In the genomic region with DNA sequence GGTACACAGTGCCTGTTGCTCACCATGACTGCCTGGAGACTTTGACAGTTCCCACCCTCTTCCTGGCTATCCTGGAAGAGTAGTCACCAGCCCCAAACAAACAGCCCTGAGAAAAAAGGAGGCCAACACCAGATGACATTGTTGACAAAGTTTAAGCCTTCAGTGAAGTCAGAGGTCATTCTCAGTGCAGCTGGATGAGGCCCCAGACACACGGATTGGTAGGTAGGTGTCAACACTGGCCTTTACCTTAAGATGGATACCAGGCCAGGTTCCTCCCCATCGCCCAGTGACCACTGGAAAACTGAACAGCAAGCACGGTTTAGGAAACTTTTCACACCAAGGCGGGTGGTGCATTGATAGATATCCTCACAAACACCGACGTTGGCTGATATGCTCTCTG, we compare ENCODE assay signal across 8 mouse cellular contexts. TPM values are rescaled to one million over a fixed set of nuclear protein-coding genes. Genes with fewer than 3 reads are reported as not detected.
DNase-seq lines count a peak whose midpoint lies in the region; ATAC-seq and TF ChIP-seq lines count a peak whose summit lies in the region.

No protein-coding gene starts in this region.

- no peak for TF ChIP-seq CTCF in olfactory bulb, adult 2 months (IDR thresholded peaks at IDR 0.05; ENCODE audit: insufficient read depth, low read depth, low read length)

- peak overlapping the region; percentile 95 for H3K27ac ChIP-seq in lung, embryonic 16.5 days (ENCODE audit: low read length)
- no peak overlapping the region for H3K27ac ChIP-seq in limb, embryonic 11.5 days (replicated peaks; ENCODE audit: low read depth, low read length)
- H3K27ac ChIP-seq in olfactory bulb, adult 2 months (ENCODE audit: insufficient read depth, low read depth, low read length): peak overlapping the region; percentile 34; the same call in 1 of the 2 replicates

- no peak for TF ChIP-seq POLR2A in olfactory bulb, adult 2 months (IDR thresholded peaks at IDR 0.05; ENCODE audit: insufficient read depth, low read depth, low read length)

- peak overlapping the region; percentile 73 for H3K9ac ChIP-seq in lung, embryonic 16.5 days (ENCODE audit: low read length)
- no peak overlapping the region for H3K9ac ChIP-seq in limb, embryonic 11.5 days (ENCODE audit: low read length)

- H3K36me3 ChIP-seq in lung, embryonic 16.5 days (ENCODE audit: control insufficient read depth, insufficient read depth, low read length): no peaks in the 10 kb centered on the region
- peaks cover under 1% of the 10 kb centered on the region; the same call in 1 of the 2 replicates for H3K36me3 ChIP-seq in erythroblast, embryonic 14.5 days (ENCODE audit: control insufficient read depth)
- no peaks in the 10 kb centered on the region for H3K36me3 ChIP-seq in limb, embryonic 11.5 days (ENCODE audit: control insufficient read depth, insufficient read depth, low read length)

- peak overlapping the region; percentile 54 for H3K4me3 ChIP-seq in lung, embryonic 16.5 days (ENCODE audit: low read length)
- peak overlapping the region; percentile 69 for H3K4me3 ChIP-seq in erythroblast, embryonic 14.5 days (replicated peaks)
- peak overlapping the region; percentile 36; the same call in 1 of the 2 replicates for H3K4me3 ChIP-seq in limb, embryonic 11.5 days (ENCODE audit: low read depth, low read length)
- peak overlapping the region; percentile 43 for H3K4me3 ChIP-seq in olfactory bulb, adult 2 months (ENCODE audit: insufficient read depth, low read depth, low read length)

- WGBS in lung, embryonic 16.5 days: 17% methylated on average over 6 of the region's 6 CpGs
- 31% methylated on average over 6 of the region's 6 CpGs for WGBS in limb, embryonic 11.5 days
- 49% methylated on average over 6 of the region's 6 CpGs for WGBS in olfactory bulb, adult 2 months

- H3K4me2 ChIP-seq in lung, embryonic 16.5 days (ENCODE audit: low read depth, low read length): peak overlapping the region; percentile 81
- peak overlapping the region; percentile 78 for H3K4me2 ChIP-seq in limb, embryonic 11.5 days (ENCODE audit: low read depth, severe bottlenecking)

- H3K4me1 ChIP-seq in lung, embryonic 16.5 days (replicated peaks; ENCODE audit: control insufficient read depth, insufficient read depth, low read length): peaks cover 45% of the 10 kb centered on the region
- peaks cover 94% of the 10 kb centered on the region for H3K4me1 ChIP-seq in erythroblast, embryonic 14.5 days (ENCODE audit: control insufficient read depth)
- peaks cover 5% of the 10 kb centered on the region for H3K4me1 ChIP-seq in limb, embryonic 11.5 days (ENCODE audit: control insufficient read depth, insufficient read depth, low read length)
- H3K4me1 ChIP-seq in olfactory bulb, adult 2 months (ENCODE audit: control insufficient read depth, insufficient read depth, low read length): peaks cover 42% of the 10 kb centered on the region

- no peak for DNase-seq in lung, postnatal 25 days (ENCODE audit: low spot score)
- no peak for DNase-seq in limb, embryonic 11.5 days (ENCODE audit: low spot score)
- DNase-seq in ovary, postnatal 14 days (ENCODE audit: low spot score): no peak
- DNase-seq in adrenal gland, adult 8-10 months: no peak
- DNase-seq in urinary bladder, postnatal 4 days (ENCODE audit: low spot score in 2 of 2): no peak

- no peaks in the 10 kb centered on the region for H3K27me3 ChIP-seq in lung, embryonic 16.5 days (ENCODE audit: control insufficient read depth, insufficient read depth, low read depth, low read length)
- H3K27me3 ChIP-seq in erythroblast, embryonic 14.5 days (ENCODE audit: control insufficient read depth): peaks cover 11% of the 10 kb centered on the region
- H3K27me3 ChIP-seq in limb, embryonic 11.5 days (ENCODE audit: control insufficient read depth, insufficient read depth, low read length): no peaks in the 10 kb centered on the region

- no peak for ATAC-seq in lung, embryonic 16.5 days (ENCODE audit: low read depth)
- no peak for ATAC-seq in limb, embryonic 11.5 days (ENCODE audit: insufficient number of reproducible peaks, low FRiP score, low TSS enrichment, low read depth)

- H3K9me3 ChIP-seq in lung, embryonic 16.5 days (ENCODE audit: control insufficient read depth, low read length): no peaks in the 10 kb centered on the region
- no peaks in the 10 kb centered on the region for H3K9me3 ChIP-seq in erythroblast, embryonic 14.5 days (ENCODE audit: control insufficient read depth, low read length)
- H3K9me3 ChIP-seq in limb, embryonic 11.5 days (ENCODE audit: control insufficient read depth, low read length): no peaks in the 10 kb centered on the region

RNA-seq across cellular contexts. Expression of gene Btg2, which starts 13.4 kb away (rescaled TPM):
- 130 and 135 TPM in 2 replicates for polyA plus RNA-seq in lung, embryonic 16.5 days (2015; fragmentation: Nextera tagmentation; extraction: Ambion mirVana)
- 13.2 and 14.8 TPM in 2 replicates for polyA plus RNA-seq in erythroblast, embryonic 14.5 days (2012)
- 21.3 and 22.1 TPM in 2 replicates for polyA plus RNA-seq in limb, embryonic 11.5 days (2014; fragmentation: Nextera tagmentation; extraction: Ambion mirVana)
- polyA plus RNA-seq in olfactory bulb, adult 2 months (2012; ENCODE audit: insufficient read depth, insufficient read length, low replicate concordance, missing spikeins): 111 and 168 TPM in 2 replicates
- total RNA-seq in adrenal gland, adult 8-10 months (2022): 10 to 100 TPM; 28.1 to 56.5 (median 50.6) TPM

RNA-seq across cellular contexts. Expression of gene Chit1, which starts 18.7 kb away (rescaled TPM):
- polyA plus RNA-seq in lung, embryonic 16.5 days (2015; fragmentation: Nextera tagmentation; extraction: Ambion mirVana): 0.09 and 0.24 TPM in 2 replicates
- polyA plus RNA-seq in erythroblast, embryonic 14.5 days (2012): not detected in 2 replicates
- polyA plus RNA-seq in limb, embryonic 11.5 days (2014; fragmentation: Nextera tagmentation; extraction: Ambion mirVana): not detected in 2 replicates
- polyA plus RNA-seq in olfactory bulb, adult 2 months (2012; ENCODE audit: insufficient read depth, insufficient read length, low replicate concordance, missing spikeins): not detected in 2 replicates
- under 1 TPM in 1 of 4 experiments, not detected in 3; 0.28 TPM for total RNA-seq in adrenal gland, adult 8-10 months (2022)

RNA-seq across cellular contexts. Expression of gene Fmod, which starts 55.3 kb away (rescaled TPM):
- polyA plus RNA-seq in lung, embryonic 16.5 days (2015; fragmentation: Nextera tagmentation; extraction: Ambion mirVana): 159 and 191 TPM in 2 replicates
- polyA plus RNA-seq in erythroblast, embryonic 14.5 days (2012): not detected in 2 replicates
- polyA plus RNA-seq in limb, embryonic 11.5 days (2014; fragmentation: Nextera tagmentation; extraction: Ambion mirVana): 2.9 and 4.5 TPM in 2 replicates
- polyA plus RNA-seq in olfactory bulb, adult 2 months (2012; ENCODE audit: insufficient read depth, insufficient read length, low replicate concordance, missing spikeins): not detected in 2 replicates
- total RNA-seq in adrenal gland, adult 8-10 months (2022): 10 to 100 TPM in 1 of 4 experiments, 1 to 10 TPM in 3; 6.9 to 10.7 (median 7.7) TPM

Comparison
In these comparisons a context has a peak if more than half of its experiments do, and no peak if none do; other contexts are left out.
1. RNA of gene Fmod, which starts 55.3 kb away (polyA plus RNA-seq): 159 to 191 TPM in lung, embryonic 16.5 days; 2.9 to 4.5 TPM in limb, embryonic 11.5 days, not detected in erythroblast, embryonic 14.5 days and not detected in olfactory bulb, adult 2 months; every median in the first group is over 10 times any median in the second.
2. Peak in every context shown above with its lines, with median percentiles within 50 percentile points of each other: H3K4me3 ChIP-seq.